Mouse (Mus musculus) lung, postnatal 4 days (tissue): ENCODE data around the gene Gm4340.
"Not testable (repeated sequence)": the region's sequence is repeated elsewhere in the genome, so short reads cannot be mapped to it uniquely, and the experiment has no call there.

Source experiments
- DNase-seq, 2 experiments: peaks; one replicate each; pipeline ENCODE4 v3.0.0; 2021

Gene Gm4340

DNA sequence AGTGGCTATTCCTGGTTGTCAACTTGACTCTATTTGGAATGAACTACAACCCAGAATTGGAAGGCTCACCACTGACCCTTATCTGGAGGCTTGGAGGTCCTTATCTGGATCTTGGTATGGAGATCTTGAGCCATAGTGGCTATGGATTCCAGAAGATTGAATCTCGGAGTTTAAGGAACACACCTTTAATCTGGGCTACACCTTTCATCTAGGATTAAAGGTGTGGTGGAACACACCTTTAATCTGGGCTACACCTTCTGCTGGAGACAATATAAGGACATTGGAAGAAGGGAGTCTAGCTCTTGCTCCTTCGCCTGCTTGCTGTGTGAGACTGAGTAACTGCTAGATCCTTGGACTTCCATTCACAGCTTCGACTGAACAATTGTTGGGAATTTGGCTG lies at the start of gene Gm4340:
TSS of gene Gm4340 (plus strand) at position 301 of the 400 bp plus-strand sequence.
- DNase-seq = not testable (repeated sequence)

DNA sequence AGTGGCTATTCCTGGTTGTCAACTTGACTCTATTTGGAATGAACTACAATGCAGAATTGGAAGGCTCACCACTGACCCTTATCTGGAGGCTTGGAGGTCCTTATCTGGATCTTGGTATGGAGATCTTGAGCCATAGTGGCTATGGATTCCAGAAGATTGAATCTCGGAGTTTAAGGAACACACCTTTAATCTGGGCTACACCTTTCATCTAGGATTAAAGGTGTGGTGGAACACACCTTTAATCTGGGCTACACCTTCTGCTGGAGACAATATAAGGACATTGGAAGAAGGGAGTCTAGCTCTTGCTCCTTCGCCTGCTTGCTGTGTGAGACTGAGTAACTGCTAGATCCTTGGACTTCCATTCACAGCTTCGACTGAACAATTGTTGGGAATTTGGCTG lies 42.6 kb upstream of the Gm4340 start, which contains the start of gene Gm6763:
TSS of gene Gm6763 (plus strand) at position 301 of the 400 bp plus-strand sequence.
- DNase-seq = not testable (repeated sequence)

DNA sequence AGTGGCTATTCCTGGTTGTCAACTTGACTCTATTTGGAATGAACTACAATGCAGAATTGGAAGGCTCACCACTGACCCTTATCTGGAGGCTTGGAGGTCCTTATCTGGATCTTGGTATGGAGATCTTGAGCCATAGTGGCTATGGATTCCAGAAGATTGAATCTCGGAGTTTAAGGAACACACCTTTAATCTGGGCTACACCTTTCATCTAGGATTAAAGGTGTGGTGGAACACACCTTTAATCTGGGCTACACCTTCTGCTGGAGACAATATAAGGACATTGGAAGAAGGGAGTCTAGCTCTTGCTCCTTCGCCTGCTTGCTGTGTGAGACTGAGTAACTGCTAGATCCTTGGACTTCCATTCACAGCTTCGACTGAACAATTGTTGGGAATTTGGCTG lies 34.1 kb upstream of the Gm4340 start, which contains the start of gene Gm8764:
TSS of gene Gm8764 (plus strand) at position 301 of the 400 bp plus-strand sequence.
- DNase-seq = not testable (repeated sequence)

DNA sequence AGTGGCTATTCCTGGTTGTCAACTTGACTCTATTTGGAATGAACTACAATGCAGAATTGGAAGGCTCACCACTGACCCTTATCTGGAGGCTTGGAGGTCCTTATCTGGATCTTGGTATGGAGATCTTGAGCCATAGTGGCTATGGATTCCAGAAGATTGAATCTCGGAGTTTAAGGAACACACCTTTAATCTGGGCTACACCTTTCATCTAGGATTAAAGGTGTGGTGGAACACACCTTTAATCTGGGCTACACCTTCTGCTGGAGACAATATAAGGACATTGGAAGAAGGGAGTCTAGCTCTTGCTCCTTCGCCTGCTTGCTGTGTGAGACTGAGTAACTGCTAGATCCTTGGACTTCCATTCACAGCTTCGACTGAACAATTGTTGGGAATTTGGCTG lies 25.6 kb upstream of the Gm4340 start, which contains the start of gene Gm21304:
TSS of gene Gm21304 (plus strand) at position 301 of the 400 bp plus-strand sequence.
- DNase-seq = not testable (repeated sequence)

DNA sequence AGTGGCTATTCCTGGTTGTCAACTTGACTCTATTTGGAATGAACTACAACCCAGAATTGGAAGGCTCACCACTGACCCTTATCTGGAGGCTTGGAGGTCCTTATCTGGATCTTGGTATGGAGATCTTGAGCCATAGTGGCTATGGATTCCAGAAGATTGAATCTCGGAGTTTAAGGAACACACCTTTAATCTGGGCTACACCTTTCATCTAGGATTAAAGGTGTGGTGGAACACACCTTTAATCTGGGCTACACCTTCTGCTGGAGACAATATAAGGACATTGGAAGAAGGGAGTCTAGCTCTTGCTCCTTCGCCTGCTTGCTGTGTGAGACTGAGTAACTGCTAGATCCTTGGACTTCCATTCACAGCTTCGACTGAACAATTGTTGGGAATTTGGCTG lies 17.1 kb upstream of the Gm4340 start, which contains the start of gene Gm21312:
TSS of gene Gm21312 (plus strand) at position 301 of the 400 bp plus-strand sequence.
- not testable (repeated sequence) for DNase-seq

DNA sequence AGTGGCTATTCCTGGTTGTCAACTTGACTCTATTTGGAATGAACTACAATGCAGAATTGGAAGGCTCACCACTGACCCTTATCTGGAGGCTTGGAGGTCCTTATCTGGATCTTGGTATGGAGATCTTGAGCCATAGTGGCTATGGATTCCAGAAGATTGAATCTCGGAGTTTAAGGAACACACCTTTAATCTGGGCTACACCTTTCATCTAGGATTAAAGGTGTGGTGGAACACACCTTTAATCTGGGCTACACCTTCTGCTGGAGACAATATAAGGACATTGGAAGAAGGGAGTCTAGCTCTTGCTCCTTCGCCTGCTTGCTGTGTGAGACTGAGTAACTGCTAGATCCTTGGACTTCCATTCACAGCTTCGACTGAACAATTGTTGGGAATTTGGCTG lies 8.6 kb upstream of the Gm4340 start, which contains the start of gene Gm20765:
TSS of gene Gm20765 (plus strand) at position 301 of the 400 bp plus-strand sequence.
- DNase-seq = not testable (repeated sequence)

DNA sequence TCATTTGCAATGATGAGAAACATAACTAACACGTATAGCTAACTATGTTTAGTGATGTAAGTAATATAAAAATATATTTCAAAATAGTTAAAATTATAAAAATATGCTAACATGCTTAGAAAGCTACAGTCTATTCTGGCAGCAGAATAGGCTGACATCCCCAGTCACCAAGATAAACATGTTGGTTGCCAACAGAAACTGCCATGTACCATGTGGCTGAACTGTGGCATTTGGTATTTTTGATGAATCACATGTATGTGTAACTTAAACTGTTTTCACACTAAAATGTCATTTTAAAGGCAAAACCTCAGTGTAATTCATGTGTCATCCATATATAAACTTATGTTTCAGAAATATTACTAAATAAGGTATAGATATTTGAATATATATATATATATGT lies 15.8 kb downstream of the Gm4340 start:
- DNase-seq = no peak

DNA sequence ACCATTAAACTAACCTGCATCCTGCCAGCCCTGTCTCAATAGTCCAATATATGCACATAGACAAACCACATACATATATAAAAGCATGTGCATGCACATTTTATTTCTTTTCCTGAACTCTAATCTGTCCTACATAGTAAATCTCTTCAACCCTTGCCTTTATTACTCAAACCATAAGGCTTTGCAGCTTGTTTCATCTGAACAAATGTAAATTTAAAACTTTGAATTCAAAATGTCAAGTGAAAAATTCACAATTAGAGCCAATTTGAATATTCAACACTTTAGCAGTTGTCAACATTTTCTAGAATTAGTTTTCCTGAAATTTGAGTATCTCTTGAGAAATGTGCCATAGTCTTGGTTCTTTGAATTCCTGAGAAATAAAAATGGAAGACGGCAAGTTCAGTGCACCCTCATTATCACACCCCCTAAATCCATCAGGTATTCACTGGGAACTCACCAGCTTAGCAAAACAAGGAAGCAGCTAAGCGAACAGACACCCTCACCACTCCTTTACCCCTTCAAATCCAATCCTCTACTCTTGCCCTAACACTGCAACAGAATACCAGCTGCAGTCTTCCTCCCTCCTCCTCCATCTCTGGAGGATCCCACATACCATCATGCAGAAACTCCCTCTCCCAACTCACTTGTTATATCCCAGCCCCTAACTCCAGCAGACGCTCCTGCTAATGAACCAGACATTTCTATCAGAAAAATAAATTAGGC lies 16.6 kb downstream of the Gm4340 start:
- no peak for DNase-seq

DNA sequence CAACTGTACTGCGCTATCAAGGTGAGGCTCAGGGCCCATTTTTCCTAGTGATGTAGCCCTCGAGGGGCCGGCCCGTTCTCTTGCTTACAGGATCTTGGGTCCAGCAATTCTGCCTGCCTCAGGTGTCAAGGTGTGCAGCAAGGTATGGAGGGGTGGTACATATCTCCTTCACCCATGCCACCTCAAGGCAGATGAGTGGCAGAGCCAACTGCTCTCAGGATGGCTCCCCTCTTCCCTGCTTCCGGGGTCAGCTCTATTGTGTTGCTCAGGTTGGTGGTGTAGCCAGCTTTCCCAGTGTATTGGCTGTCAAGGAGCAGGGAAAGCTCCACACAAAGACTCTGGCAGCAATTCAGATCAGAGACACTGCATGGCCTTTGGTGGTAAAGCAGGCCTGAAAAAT lies 20.7 kb downstream of the Gm4340 start:
- DNase-seq = peak in 1 of 2 experiments; percentile 11

DNA sequence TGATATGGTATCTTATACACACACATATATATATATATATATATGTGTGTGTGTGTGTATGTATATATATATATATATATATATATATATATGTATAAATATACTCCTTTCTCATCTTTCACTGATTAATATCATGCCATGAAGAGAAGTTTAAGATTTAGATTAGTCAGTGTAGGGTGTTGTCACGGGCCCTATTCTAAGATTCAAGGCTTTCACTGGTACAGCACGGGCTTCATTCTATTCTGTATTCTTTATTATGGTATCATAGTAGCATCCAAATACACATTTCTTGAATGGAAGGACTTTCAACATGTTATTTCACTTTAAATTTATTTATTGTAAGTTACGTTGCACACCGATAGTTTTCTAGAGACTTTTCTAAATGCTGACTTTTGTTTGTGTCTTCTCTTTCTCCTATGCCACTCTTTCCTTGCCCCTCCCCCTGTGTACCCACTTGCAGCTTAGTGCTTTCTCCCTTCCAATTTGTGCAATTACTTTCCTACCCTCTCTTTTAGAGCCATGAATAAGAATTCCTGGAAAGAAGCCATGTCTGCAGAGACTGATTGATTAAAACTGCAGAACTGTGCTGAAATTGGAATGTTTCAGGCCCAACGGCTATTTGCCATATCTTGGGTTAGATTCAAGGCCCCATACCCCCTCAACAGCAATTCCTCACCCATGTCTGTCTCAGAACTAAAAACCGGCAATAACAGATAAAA lies 26.6 kb downstream of the Gm4340 start:
- no peak for DNase-seq
